Mouse (Mus musculus) gonadal fat pad, adult 2 months (tissue): Measurements from ENCODE around the gene Rims3. TPM values are rescaled to one million over a fixed set of nuclear protein-coding genes. Genes with fewer than 3 reads are reported as not detected.

Experiments
- DNase-seq: peaks from one replicate; pipeline ENCODE4 v3.0.0-alpha.2; 2012; ENCODE audit warnings: low read depth
- polyA plus RNA-seq: library from polyadenylated mRNA; depleted of rRNA; stranded (reverse); fragments of >200 nt; gene quantifications from 2 replicates; pipeline ENCODE4 v1.2.3, GENCODE M21; 2012

The Rims3 gene
- polyA plus RNA-seq, 1 experiment, result 0.19 TPM

- no peak for DNase-seq
These were observed 37.9 kb downstream of the Rims3 start for GRCm38 (mm10) chr4:120892516-120892915.

- DNase-seq, result no peak
These were observed 39.2 kb downstream of the Rims3 start for GRCm38 (mm10) chr4:120893656-120894401.

GRCm38 (mm10) chr4:120894584-120894983, 40.0 kb downstream of the Rims3 start:
- no peak for DNase-seq

GRCm38 (mm10) chr4:120895226-120895625, 40.6 kb downstream of the Rims3 start:
- no peak for DNase-seq

GRCm38 (mm10) chr4:120895810-120896584, 41.4 kb downstream of the Rims3 start:
- no peak for DNase-seq

GRCm38 (mm10) chr4:120904533-120904932, 49.9 kb downstream of the Rims3 start:
- no peak for DNase-seq

GRCm38 (mm10) chr4:120905644-120906043, 51.0 kb downstream of the Rims3 start:
- DNase-seq, result no peak

- DNase-seq, result peak; percentile 60
These were observed 55.0 kb downstream of the Rims3 start for GRCm38 (mm10) chr4:120909558-120910150.

- no peak for DNase-seq
These were observed 56.5 kb downstream of the Rims3 start for GRCm38 (mm10) chr4:120911086-120911485.

- DNase-seq, result no peak
These were observed 58.2 kb downstream of the Rims3 start for GRCm38 (mm10) chr4:120912866-120913265.

- DNase-seq, result no peak
These were observed 58.8 kb downstream of the Rims3 start for GRCm38 (mm10) chr4:120913443-120913842.

- DNase-seq, result no peak
These were observed 59.2 kb downstream of the Rims3 start for GRCm38 (mm10) chr4:120913861-120914260.

- DNase-seq, result no peak
These were observed 59.9 kb downstream of the Rims3 start for GRCm38 (mm10) chr4:120914501-120914900.

GRCm38 (mm10) chr4:120921461-120921860, 66.8 kb downstream of the Rims3 start:
- no peak for DNase-seq

- DNase-seq, result peak; percentile 56
These were observed 70.1 kb downstream of the Rims3 start, which contains the start of gene Exo5 for GRCm38 (mm10) chr4:120924554-120925299. Gene Exo5, minus strand, starts transcription at chr4:120925017.

- no peak for DNase-seq
These were observed 70.8 kb downstream of the Rims3 start for GRCm38 (mm10) chr4:120925386-120925785.

- DNase-seq, result no peak
These were observed 74.1 kb downstream of the Rims3 start for GRCm38 (mm10) chr4:120928686-120929085.

- DNase-seq, result no peak
These were observed 76.1 kb downstream of the Rims3 start for GRCm38 (mm10) chr4:120930736-120931135.

- no peak for DNase-seq
These were observed 80.4 kb downstream of the Rims3 start for GRCm38 (mm10) chr4:120935006-120935405.
